Mouse (Mus musculus): ENCODE measurements around the gene Aicda.
"Not testable (repeated sequence)": the region's sequence is repeated elsewhere in the genome, so short reads cannot be mapped to it uniquely, and the experiment has no call there.

Aicda gene

DNA sequence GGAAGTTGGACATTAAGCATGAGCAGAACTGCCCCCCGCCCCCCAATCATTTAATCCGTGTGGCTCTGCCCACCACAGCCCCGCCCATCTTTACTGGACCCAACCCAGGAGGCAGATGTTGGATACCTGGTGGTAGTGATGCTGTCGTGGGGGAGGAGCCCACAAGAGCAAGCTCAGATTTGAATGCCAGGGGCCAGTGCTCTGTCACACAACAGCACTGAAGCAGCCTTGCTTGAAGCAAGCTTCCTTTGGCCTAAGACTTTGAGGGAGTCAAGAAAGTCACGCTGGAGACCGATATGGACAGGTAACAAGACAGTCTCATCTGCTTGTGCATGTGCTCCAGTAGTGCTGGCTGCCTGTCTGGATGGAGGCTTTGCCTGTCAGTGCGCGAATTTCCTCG, at the start of gene Aicda:
Gene Aicda, plus strand, starts transcription at position 196 of the 400 bp plus-strand sequence.
- no peak for DNase-seq (ENCODE audit: low spot score)

DNA sequence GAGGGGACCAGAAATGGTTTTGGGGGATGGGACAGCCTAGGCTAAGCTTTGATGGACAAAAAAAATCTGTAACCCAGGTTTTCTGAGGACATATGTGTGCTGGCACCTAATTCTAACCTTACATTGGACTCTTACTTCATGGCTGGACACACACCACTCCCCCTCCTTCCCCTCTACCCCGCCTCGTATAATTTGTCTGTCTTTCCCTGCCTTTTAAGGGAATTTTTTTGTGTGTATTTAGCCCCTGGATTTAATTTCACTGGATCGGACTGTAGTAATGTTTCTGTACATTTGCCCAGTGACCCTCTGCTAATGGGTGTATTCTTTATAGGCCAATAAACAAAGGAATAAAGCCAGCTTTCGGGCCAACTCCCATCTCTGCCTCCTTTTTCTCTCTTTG, 48.6 kb upstream of the Aicda start:
- DNase-seq (ENCODE audit: low spot score), result no peak

DNA sequence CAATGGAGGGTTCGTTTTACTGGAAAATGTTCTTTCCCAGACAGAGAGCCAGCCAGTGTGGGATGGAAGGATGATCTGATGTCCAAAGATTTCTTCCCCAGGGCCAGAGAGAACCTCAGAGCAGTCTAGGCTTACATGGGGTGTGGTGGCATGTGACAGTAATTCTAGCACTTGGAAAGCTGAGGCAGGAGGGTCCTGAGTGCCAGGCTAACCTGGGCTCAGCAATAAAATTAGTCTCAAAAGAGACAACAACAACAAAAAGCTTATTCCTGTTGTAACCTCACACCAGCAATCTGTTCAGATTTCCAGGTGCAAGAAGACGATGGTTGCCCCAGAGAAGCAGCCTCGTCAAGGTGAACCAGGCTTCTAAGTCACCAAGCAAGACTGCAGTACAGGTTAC, 48.1 kb upstream of the Aicda start, which contains the start of gene Mfap5:
Gene Mfap5, plus strand, starts transcription at position 301 of the 400 bp plus-strand sequence.
- no peak for DNase-seq (ENCODE audit: low spot score)

DNA sequence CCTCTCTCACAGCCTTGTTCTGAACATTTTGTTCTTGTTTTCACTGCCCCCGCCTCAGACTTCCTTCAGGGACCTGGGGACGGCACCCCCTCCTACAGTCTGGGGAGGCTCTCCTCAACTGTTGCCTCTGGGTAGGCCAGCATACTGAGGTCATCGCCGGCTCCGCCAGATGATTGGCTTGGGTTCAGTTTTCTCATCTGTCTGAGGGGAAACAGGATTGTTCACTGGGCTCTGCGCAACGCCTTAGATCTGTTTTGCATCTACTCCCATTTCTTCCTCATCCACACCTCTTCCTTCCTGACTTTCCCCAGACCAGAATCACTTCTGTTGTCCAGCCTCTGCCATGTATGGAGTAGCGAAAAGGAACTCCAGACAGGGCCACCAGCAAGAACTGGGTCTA, 45.1 kb upstream of the Aicda start:
- no peak for DNase-seq (ENCODE audit: low spot score)

DNA sequence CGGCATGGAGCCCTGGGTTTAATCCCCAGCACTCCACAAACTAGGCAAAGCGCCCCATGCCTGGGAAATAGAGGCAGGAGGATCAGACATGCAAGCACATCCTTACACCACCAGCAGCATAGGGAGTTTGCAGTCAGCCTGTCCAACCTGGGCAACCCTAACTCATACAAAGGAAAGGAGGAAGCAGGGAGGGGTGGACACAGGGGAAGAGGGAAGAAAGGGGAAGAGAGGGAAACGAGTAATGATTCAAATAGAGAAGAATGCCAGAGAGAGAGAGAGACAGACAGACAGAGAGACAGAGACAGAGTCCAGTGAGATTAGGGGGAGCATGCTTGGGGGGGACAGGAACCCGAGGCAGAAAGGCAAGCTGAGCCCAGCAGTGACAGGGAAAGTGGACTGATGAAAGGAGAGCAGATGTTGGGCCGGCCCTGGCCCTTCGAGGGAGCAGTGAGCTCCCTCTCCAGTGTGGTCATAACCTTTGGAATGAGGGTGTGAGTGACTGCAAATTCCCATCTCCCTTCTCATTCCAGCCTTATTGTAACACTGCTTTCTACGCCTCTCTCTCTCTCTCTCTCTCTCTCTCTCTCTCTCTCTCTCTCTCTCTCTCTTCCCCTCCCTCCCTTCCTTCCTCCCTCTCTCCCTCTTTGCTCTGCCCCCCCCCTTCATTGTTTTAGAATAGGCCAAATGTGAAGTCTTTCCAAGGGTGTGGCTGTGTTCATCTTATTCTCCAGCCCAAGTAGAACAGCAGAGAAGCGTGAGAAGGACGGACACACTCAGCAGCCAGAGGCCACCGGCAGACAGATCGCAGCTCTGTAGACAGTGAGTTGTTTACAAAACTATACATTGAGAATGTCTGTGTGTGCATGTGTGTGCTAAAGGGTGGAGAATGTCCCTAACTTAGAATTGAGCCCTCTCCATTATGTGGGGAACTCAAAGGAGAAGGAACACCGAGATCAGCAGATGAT, 40.4 kb upstream of the Aicda start:
- no peak for DNase-seq (ENCODE audit: low spot score)

DNA sequence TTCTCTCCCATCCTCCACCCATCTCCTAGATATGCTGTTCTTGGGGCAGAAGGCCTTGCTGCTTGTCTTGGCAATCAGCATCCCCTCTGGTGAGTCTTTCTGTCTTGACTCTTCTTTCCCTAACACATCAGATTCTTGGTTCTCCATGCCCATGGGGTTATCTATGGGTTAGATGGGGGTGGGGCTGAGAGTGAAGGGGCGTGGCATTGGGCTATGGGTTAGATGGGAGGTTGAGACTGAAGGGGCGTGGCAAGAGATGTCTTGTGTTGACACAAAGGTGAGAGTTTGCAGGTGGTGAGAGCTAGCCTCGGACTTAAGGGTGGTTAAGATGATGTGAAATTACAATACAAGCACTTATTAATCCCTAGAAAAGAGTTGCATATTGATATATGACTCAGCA, 39.3 kb upstream of the Aicda start:
- no peak for DNase-seq (ENCODE audit: low spot score)

DNA sequence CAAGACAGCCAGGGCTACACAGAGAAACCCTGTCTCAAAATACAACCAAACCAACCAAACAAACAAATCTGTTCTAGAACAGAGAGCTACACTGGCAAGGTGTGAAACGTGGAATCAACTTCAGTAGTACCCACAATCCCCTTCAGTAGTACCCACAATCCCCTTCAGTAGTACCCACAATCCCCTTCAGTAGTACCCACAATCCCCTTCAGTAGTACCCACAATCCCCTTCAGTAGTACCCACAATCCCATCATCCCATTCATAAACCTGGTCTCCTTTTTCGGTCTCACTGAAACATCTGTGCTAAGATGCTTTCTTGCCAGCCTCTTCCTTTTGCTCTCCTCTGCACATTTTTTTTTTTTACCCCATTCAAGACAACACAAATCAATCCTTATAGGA, 37.8 kb upstream of the Aicda start:
- DNase-seq (ENCODE audit: low spot score), result not testable (repeated sequence)

DNA sequence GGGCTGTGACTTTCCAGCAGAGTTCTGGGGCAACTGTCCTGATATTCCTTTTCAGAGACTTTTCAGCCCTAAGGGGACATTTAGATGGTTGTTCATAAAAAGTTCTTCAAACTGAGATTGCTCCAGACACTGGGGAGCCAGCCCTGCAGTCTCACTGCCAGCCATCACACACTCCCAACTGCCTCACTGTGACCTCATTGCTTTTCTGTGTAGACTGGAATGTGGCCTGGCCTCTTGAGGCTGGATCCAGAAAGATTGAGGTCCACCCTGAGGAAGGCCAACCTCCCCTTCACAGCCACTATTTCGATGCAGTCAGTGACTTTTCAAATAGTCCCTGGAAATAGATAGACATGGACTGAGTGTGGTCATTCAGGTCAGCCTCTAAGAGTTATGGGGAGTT, 35.9 kb upstream of the Aicda start:
- no peak for DNase-seq (ENCODE audit: low spot score)

DNA sequence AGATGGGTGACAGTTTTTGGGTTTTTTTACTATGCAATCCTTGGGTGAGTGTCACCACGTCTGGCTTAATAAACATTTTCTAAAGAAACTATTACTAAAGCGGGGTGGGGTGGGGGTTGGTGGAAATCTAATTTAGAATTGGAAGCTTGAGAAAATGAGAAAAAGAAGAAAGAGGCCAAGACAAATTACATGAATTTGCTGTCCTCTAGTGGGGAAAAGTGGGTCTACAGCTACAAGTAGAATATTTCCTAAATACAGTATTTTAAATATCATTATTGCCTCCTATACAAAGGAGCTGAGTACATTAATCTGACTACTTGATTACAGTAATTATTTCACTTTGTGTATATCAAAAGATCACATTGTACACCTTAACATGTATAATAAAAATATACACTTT, 34.2 kb upstream of the Aicda start:
- DNase-seq (ENCODE audit: low spot score), result peak; percentile 62

DNA sequence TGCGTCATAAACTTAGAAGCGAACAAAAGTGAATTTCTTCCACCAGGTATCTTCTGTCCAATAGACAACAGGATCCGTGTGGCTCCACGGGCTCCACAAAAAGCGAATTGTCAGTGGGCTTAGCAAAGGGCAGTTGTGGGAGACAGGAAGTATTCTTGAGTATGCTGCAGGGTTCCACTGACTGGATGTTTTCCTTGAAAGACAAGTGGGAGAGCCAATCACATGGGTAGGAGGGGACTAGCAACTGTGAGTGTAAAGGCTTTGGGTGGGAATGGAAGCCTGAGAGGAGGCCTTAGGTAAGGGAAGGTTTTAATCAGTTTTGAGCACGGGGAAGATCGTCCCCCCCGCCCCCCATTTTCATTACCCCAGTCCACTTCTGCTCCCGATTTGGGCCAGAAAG, 31.0 kb upstream of the Aicda start:
- peak; percentile 43 for DNase-seq (ENCODE audit: low spot score)

DNA sequence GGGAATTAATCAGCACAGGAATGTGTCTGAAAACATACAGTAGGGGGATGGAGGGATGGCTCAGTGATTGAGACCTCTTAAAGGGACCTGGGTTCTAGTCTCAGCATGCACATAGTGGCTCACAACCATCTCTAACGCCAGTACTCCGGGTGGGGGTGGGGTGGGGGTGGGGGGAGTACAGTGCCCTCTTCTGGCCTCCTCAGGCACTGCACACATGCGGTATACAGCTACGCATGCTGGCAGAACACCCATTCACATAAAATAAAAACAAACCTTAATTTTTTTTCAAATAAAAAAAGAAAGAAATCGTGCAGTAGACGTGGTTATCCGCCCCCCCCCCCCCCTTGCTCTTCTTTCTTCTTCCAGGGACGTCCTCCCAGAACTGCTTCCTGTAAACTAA, 30.3 kb upstream of the Aicda start:
- DNase-seq (ENCODE audit: low spot score), result no peak

DNA sequence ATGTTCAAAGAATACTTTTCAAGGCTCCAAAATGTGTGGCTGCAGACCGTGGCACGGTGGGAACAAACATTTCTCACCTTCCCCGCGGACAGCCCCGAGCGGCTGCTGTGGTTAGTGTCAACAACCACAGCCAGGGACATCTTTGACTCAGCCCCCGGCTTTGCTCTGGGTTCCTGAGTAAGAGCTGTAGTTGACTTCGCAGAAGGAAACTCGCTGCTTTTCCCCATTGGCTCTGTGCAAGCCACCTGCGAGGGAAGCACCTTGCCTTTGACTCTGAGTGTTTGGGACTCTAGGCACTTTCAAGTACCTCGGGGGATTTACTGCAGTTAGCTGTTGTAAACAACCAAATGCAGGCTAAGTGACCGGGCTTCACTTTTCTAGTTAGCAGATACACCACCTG, 26.0 kb upstream of the Aicda start:
- no peak for DNase-seq (ENCODE audit: low spot score)

DNA sequence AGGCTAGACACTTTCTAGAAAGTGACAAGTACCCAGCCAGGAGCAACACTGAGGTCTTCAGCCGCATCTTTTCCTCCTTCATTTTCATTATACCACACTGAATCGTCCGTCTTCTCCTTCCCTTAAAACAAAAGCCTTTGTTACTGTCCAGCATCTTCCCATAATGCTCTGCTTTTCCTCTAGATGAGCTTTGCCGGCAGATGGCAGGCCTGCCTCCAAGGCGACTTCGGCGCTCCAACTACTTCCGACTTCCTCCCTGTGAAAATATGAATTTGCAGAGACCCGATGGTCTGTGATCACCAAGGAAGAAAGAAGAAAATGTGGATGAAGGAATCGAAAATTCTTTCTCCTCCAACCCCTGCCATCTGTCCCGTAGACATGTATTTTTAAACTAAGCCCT, 25.5 kb upstream of the Aicda start:
- no peak for DNase-seq (ENCODE audit: low spot score)

DNA sequence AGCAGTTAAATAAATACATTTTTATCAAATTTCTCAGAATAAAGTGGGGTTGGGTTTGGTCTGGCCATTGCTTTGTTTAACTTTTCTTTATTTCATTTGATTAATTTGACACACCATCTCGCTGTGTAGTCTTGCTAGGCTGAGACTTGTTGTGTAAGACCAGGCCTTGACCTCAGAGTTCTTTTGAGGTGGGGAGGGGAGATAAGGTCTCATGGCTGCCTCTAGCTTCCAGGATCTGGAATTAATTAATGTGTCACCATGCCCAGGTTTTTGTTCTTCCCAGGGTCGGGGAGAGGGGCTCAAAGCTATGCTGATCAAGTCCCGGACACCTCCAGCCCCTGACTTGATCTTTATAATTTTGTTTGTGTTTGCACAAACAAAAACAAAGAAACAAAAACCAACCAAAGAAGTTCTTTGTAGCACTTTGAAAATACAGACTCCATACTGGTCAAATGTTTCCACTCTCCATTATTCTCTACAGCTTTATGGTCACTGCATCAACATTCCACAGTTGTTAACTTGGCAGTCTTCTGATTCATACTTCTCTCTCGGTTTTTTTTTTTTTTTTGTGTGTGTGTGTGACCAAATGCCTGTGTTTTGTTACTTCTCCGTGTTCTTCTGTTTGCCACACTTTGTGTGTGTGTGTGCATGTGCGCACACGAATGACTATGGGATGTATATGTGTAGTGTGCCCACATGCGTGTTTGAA, 22.0 kb upstream of the Aicda start:
- no peak for DNase-seq (ENCODE audit: low spot score)

DNA sequence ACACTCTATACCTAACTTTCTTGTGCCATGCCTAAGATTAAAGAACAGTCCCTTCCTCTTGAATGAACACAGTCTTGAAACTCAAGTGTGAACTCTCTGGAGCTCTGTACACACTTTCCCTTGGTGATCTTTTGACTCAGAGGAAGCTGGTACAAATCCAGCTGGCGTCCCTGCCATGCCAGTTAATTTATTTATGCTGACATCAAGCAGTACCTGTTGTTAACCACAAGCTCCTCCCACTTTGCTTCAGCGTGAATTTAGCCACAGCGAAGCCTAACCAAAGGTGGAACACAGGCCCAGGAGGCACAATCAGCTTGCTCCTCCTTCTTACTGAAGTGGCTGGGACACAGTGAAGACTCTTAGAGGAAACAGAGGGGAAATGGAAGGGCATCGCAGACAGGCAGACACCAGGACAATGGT, 20.7 kb upstream of the Aicda start:
- DNase-seq (ENCODE audit: low spot score), result peak; percentile 26

DNA sequence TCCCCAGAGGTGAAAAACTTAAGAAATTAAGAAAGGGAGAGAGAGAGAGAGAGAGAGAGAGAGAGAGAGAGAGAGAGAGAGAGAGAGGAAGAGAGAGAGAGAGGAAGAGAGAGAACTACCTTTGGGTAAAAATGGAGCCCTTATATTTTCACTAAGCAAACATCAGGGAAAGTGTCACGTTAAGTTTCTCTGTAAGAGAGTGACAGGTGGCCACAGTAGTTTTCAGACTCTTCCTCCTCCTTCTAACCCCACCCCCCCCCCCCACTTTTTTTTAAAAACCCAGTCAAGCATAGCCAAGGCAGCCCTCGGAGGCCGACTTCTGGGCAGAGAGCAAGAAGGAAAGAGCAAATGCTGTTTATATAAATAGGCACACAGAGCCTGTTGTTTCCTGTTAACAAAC, 19.6 kb upstream of the Aicda start:
- no peak for DNase-seq (ENCODE audit: low spot score)

DNA sequence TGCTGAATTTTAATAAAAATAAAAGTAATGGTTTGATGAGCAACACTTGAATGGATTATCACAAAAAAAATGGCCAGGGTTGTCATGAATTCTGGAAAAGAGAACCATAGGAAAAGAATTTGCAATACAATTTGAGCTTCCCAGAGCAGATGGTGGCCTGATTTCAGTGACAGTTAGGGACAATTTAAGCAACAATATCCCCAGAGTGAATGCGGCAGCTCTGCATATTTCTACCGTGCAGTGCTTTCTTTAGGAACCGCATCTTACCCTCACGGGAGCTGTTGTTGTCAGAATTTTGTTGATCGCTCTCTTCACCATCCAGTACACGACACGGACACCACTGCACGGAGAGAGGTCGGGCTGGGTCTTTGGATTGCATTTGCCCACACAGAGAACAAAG, 14.0 kb upstream of the Aicda start:
- no peak for DNase-seq (ENCODE audit: low spot score)

DNA sequence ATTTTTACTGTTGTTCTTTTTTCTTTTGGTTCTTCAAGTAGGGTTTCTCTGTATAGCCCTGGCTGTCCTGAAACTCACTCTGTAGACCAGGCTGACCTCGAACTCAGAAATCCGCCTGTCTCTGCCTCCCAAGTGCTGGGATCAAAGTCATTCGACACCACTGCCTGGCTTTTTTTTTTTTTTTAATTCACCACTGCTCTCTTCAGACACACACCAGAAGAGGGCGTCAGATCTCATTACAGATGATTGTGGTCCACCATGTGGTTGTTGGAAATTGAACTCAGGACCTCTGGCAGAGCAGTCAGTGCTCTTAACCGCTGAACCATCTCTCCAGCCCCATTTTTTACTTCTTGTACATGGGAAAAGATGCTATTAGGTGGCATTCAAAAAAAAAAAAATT, 11.1 kb upstream of the Aicda start:
- not testable (repeated sequence) for DNase-seq (ENCODE audit: low spot score)

DNA sequence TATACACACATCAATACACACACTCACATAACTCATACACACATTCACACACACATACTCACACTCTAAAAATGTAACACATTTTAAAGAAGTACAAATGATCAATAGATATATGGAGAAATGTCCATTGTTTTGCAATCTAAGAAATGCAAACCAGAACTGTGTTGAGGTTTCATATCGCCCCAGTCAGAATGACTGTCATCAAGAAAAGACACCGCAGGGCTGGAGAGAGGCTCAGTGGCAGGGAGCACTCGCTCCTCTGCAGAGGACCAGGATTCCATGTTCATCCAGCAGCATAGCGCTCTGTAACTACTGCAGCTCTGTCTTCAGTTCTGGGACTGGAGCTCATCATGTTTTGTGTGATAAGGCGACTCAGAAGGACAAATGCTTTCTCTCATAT, 10.0 kb upstream of the Aicda start:
- no peak for DNase-seq (ENCODE audit: low spot score)

DNA sequence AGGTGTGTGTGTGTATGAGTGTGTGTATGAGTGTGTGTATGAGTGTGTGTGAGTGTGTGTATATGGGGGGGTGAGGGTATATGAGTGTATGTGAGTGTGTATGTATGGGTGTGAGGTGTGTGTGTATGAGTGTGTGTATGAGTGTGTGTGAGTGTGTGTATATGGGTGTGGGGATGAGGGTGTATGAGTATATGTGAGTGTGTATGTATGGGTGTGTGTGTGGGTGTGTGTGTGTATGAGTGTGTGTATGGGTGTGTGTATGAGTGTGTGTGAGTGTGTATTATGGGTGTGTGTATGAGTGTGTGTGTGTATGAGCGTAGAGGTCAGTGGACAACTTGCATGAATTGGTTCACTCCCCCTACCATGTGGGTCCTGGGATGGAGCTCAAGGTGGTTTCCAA, 8.9 kb upstream of the Aicda start:
- DNase-seq (ENCODE audit: low spot score), result no peak

DNA sequence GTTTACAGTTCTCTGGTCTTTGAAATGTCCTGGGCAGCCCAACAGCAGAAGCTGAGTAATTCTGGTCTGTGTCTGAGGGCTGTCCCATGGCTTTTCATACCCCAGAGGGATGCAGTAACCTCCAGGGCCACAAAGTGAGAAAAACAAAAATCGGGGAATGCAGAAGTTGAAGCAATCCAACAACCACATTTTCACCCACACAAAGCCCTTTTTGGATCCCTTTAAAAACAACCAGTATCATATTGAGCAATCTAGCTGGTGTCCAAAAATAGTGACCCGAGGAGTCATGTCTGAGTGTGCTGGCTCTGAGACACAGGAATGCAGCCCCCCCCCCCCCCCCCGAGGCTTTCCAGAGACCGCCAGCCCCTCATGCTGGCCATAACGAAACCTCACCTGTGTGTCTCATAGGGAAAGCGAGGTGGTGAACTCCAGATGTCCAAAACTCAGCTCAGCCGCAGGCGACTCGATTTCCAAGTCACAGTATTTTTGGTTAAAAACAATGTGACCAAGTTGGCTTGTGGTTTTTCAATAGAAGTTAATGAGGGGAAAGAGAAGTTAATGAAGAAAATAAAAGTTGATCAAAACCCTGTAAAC, 8.2 kb upstream of the Aicda start:
- no peak for DNase-seq (ENCODE audit: low spot score)

DNA sequence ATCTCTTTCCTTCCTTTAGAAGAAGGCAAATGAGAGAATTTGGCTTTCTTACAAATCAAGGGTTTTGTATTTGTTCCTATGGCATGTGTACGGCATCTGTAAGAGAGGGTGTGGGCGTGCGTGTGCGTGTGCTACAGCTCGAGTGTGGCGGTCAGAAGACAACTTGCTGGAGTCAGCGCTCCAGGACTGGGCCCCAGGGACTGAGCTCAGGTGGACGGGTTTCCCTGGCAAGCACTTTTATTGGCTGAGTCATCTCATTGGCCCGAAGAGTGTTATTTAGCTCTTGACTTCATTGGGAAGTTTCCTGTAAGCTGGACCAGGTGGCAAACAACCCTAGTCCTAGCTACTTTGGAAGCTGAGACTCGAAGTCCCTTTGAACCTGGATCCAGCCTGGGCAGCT, 7.7 kb upstream of the Aicda start:
- DNase-seq (ENCODE audit: low spot score), result no peak

DNA sequence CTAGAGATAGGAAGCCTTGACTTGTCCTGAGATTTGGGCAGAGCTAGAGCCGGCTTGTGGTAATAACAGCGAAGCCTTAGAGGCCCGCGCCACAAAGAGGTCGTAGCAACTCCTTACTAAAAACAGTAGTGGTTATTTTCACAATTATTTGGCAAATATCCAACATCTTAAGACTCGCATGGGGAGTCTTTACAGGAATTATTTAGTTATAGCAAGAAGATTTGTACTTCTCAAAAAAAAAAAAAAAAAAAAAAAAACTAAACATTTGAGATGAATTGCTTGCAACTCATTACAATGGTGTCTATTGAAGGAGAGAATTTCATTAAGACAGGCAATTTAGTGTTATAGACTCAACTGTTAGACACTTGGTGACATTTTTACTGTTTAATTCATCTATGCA, 501 bp downstream of the Aicda start:
- no peak for DNase-seq (ENCODE audit: low spot score)
